Comparison of ENCODE assay signal across 9 mouse cellular contexts in genomic region chr5:28037639-28038038, GRCm38 (mm10). TPM values are rescaled to one million over a fixed set of nuclear protein-coding genes. Genes with fewer than 3 reads are reported as not detected.
A peak's percentile ranks its signal among the peaks of the same experiment; 100 is the strongest.
DNase-seq lines count a peak whose midpoint lies in the region; ATAC-seq and TF ChIP-seq lines count a peak whose summit lies in the region.
"Had no signal": no experiment of that assay in that cellular context is flagged by ENCODE, and none has a peak within 500 bp of the region (broad histone marks: within the 10 kb centered on the region; RNA-seq: fewer than 3 reads in every experiment).

No protein-coding gene starts in this region.

- 59% methylated on average over 5 of the region's 5 CpGs for WGBS in forebrain, embryonic 11.5 days
- WGBS in forebrain, embryonic 12.5 days, result 51% methylated on average over 5 of the region's 5 CpGs
- 6% methylated on average over 5 of the region's 5 CpGs for WGBS in lung, adult 2 months
- WGBS in heart, embryonic 16.5 days, result 23% methylated on average over 5 of the region's 5 CpGs
- 16% methylated on average over 5 of the region's 5 CpGs for WGBS in small intestine, adult 2 months

- TF ChIP-seq CTCF in lung, adult 2 months (IDR thresholded peaks at IDR 0.05; ENCODE audit: insufficient read depth, low read length), result no peak
- TF ChIP-seq CTCF in small intestine, adult 2 months (IDR thresholded peaks at IDR 0.05; ENCODE audit: extremely low read depth, insufficient read length, insufficient replicate concordance, low read depth, low read length), result no peak

- H3K9me3 ChIP-seq in forebrain, embryonic 11.5 days (ENCODE audit: control insufficient read depth, low read length), result no peaks in the 10 kb centered on the region
- no peaks in the 10 kb centered on the region for H3K9me3 ChIP-seq in forebrain, embryonic 12.5 days
- H3K9me3 ChIP-seq in heart, embryonic 16.5 days (replicated peaks; ENCODE audit: control insufficient read depth, low read length), result no peaks in the 10 kb centered on the region

- no peak overlapping the region for H3K4me3 ChIP-seq in forebrain, embryonic 11.5 days (ENCODE audit: low read depth, low read length)
- H3K4me3 ChIP-seq in forebrain, embryonic 12.5 days (replicated peaks), result no peak overlapping the region
- H3K4me3 ChIP-seq in lung, adult 2 months (replicated peaks; ENCODE audit: extremely low read depth, low read depth, low read length), result no peak overlapping the region
- no peak overlapping the region for H3K4me3 ChIP-seq in heart, embryonic 16.5 days (ENCODE audit: low read length)
- H3K4me3 ChIP-seq in small intestine, adult 2 months (ENCODE audit: low read depth, low read length), result no peak overlapping the region

- no peaks in the 10 kb centered on the region for H3K27me3 ChIP-seq in forebrain, embryonic 11.5 days (ENCODE audit: control insufficient read depth, insufficient read depth, low read length)
- H3K27me3 ChIP-seq in forebrain, embryonic 12.5 days, result no peaks in the 10 kb centered on the region
- no peaks in the 10 kb centered on the region for H3K27me3 ChIP-seq in heart, embryonic 16.5 days (ENCODE audit: control insufficient read depth, insufficient read depth, low read length)
- H3K27me3 ChIP-seq in small intestine, adult 2 months (ENCODE audit: control insufficient read depth, insufficient read depth, low read length), result no peaks in the 10 kb centered on the region

- TF ChIP-seq POLR2A in lung, adult 2 months (IDR thresholded peaks at IDR 0.05; ENCODE audit: borderline replicate concordance, extremely low read depth, low read depth, low read length), result no peak
- no peak for TF ChIP-seq POLR2A in small intestine, adult 2 months (IDR thresholded peaks at IDR 0.05; ENCODE audit: low read depth, low read length)

- no peak overlapping the region for H3K27ac ChIP-seq in forebrain, embryonic 11.5 days (ENCODE audit: low read depth, low read length)
- H3K27ac ChIP-seq in forebrain, embryonic 12.5 days, result no peak overlapping the region
- H3K27ac ChIP-seq in heart, embryonic 16.5 days (ENCODE audit: low read length), result peak overlapping the region; percentile 80
- H3K27ac ChIP-seq in small intestine, adult 2 months (ENCODE audit: insufficient read depth, low read depth, low read length), result peak overlapping the region; percentile 73

- DNase-seq in forebrain, embryonic 11.5 days (ENCODE audit: low spot score), result peak; percentile 17
- peak; percentile 76 to 84 for DNase-seq in lung, adult 18-20 months
- DNase-seq in lung, adult 2 months, result no peak
- no peak for DNase-seq in B cell, adult 2 months
- DNase-seq in cerebellum, postnatal 4 days (ENCODE audit: low spot score in 2 of 2), result no peak
- DNase-seq: thymus, adult 2 months had no signal

- H3K4me2 ChIP-seq in forebrain, embryonic 11.5 days (ENCODE audit: low read depth, low read length, severe bottlenecking), result no peak overlapping the region
- no peak overlapping the region for H3K4me2 ChIP-seq in forebrain, embryonic 12.5 days
- peak overlapping the region; percentile 25 for H3K4me2 ChIP-seq in heart, embryonic 16.5 days (ENCODE audit: low read depth, low read length)

- no peak for ATAC-seq in forebrain, embryonic 11.5 days (replicated peaks; ENCODE audit: low FRiP score)
- ATAC-seq in forebrain, embryonic 12.5 days (ENCODE audit: low FRiP score), result no peak
- ATAC-seq in heart, embryonic 16.5 days (replicated peaks; ENCODE audit: extremely low read depth, insufficient read depth, low FRiP score), result 0 out of 2 replicates have a peak, but pooled peaks have one; percentile 15

- H3K9ac ChIP-seq in forebrain, embryonic 11.5 days (ENCODE audit: low read length), result no peak overlapping the region
- no peak overlapping the region for H3K9ac ChIP-seq in forebrain, embryonic 12.5 days
- no peak overlapping the region for H3K9ac ChIP-seq in heart, embryonic 16.5 days (ENCODE audit: low read length)

- 0 out of 2 replicates have a peak, but pooled peaks cover 2% of the 10 kb centered on the region for H3K4me1 ChIP-seq in forebrain, embryonic 11.5 days (replicated peaks; ENCODE audit: control insufficient read depth, insufficient read depth, low read length)
- H3K4me1 ChIP-seq in forebrain, embryonic 12.5 days, result no peaks in the 10 kb centered on the region
- peaks cover 18% of the 10 kb centered on the region for H3K4me1 ChIP-seq in lung, adult 2 months (ENCODE audit: control insufficient read depth, insufficient read depth, low read length)
- peaks cover 21% of the 10 kb centered on the region for H3K4me1 ChIP-seq in heart, embryonic 16.5 days (ENCODE audit: control insufficient read depth, insufficient read depth, low read length)
- H3K4me1 ChIP-seq in small intestine, adult 2 months (ENCODE audit: control insufficient read depth, insufficient read depth, insufficient read length, low read length), result peaks cover 25% of the 10 kb centered on the region; the same call in 1 of the 2 replicates

- no peaks in the 10 kb centered on the region for H3K36me3 ChIP-seq in forebrain, embryonic 11.5 days (ENCODE audit: control insufficient read depth, insufficient read depth, low read length)
- H3K36me3 ChIP-seq in forebrain, embryonic 12.5 days (replicated peaks), result no peaks in the 10 kb centered on the region
- no peaks in the 10 kb centered on the region for H3K36me3 ChIP-seq in heart, embryonic 16.5 days (ENCODE audit: control insufficient read depth, insufficient read depth)
- H3K36me3 ChIP-seq in small intestine, adult 2 months (ENCODE audit: control insufficient read depth, insufficient read depth, low read length), result no peaks in the 10 kb centered on the region

RNA-seq across cellular contexts. Expression of gene Insig1, which starts 33.5 kb away (rescaled TPM):
- 102 and 103 TPM in 2 replicates for polyA plus RNA-seq in forebrain, embryonic 11.5 days (2014; fragmentation: Nextera tagmentation; extraction: Ambion mirVana)
- 103 and 109 TPM in 2 replicates for polyA plus RNA-seq in forebrain, embryonic 12.5 days (2016; fragmentation: Nextera tagmentation; extraction: Ambion mirVana)
- 95.3 and 95.8 TPM in 2 replicates for polyA plus RNA-seq in lung, adult 2 months (2012; rRNA removed)
- 21.8 and 25.7 TPM in 2 replicates for polyA plus RNA-seq in heart, embryonic 16.5 days (2015; fragmentation: Nextera tagmentation; extraction: Ambion mirVana)
- 82.2 and 110 TPM in 2 replicates for polyA plus RNA-seq in small intestine, adult 2 months (2012; rRNA removed)

Comparison
In these comparisons a context has a peak if more than half of its experiments do, and no peak if none do; other contexts are left out.
1. DNase-seq: peak in forebrain, embryonic 11.5 days (single experiment) and lung, adult 18-20 months (2 of 2); none in lung, adult 2 months (single experiment), B cell, adult 2 months (0 of 2) and cerebellum, postnatal 4 days (0 of 2).
2. H3K27ac ChIP-seq: peak in heart, embryonic 16.5 days (single experiment) and small intestine, adult 2 months (single experiment); none in forebrain, embryonic 11.5 days (single experiment) and forebrain, embryonic 12.5 days (single experiment).